Mouse (Mus musculus) monocyte, adult 5-6 weeks (primary cell): ENCODE measurements at regions not wholly inside any gene's neighbourhood (a gene's known extent, or its start where the extent isn't known, plus 50 kb on each side); places are given as distances from the start of the nearest gene placed in this dataset.
"Not testable (repeated sequence)": the region's sequence is repeated elsewhere in the genome, so short reads cannot be mapped to it uniquely, and the experiment has no call there.

Source experiments
- ATAC-seq: fragments of 153-309, 156-312 bp; replicated peaks from 2 replicates; pipeline ENCODE4 v1.8.0; 2017; ENCODE audit warnings: mild to moderate bottlenecking; ENCODE audit not compliant: low TSS enrichment, insufficient number of reproducible peaks, severe bottlenecking, poor library complexity, low FRiP score

- ATAC-seq, result not testable (repeated sequence)
These were observed 52.5 kb upstream of the Prr5 start for GRCm38 (mm10) chr15:84616880-84617279.

DNA sequence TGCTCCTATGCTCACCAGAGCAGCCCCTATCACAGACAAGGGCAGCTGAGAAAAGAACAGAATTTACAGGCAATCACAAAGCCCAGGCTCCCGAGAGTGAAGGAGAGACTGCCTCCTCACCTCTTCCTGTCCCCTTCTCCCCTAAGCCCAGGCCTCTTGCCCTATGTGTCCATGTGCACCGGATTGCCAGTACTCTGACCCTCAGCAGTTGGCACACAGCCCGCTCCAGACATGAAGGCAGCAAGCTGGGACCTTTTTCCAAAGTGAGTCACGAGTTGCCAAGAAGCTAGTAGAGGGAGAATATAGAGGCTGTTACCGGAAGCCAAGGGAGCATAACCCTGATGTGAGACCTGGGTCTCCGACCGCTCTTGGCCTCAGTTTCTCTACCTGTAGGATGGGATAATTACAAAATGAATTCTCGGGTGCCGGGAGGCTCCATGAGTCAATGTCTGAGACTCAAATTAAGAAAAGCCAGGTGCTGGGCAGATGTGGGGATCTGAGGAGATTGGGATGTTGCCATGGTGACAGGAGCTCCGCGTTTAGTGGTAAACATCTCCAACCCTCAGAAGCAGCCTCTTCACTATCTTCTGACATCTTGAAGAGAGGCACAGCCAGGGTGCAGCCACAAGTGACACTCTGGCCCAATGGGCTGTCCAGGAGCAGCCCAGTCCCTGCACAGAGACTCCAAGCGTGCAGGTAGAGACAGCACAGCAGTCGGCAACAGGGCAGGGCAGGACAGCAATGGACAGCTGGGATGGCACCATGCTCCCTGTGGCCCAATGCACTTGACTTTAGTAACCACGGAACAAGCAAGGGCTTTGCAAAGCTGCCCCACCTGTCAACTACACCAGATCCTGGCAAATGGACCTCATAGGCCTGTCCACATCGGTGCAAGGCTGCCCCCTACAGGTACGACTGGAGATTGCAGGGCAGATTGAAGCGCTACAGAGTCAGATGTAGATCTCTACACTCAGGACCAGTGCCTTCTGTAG, 55.6 kb upstream of the Prr5 start:
- ATAC-seq, result peak; percentile 68

- ATAC-seq, result no peak
These were observed 55.3 kb upstream of the Rtl6 start for GRCm38 (mm10) chr15:84612961-84613360.

DNA sequence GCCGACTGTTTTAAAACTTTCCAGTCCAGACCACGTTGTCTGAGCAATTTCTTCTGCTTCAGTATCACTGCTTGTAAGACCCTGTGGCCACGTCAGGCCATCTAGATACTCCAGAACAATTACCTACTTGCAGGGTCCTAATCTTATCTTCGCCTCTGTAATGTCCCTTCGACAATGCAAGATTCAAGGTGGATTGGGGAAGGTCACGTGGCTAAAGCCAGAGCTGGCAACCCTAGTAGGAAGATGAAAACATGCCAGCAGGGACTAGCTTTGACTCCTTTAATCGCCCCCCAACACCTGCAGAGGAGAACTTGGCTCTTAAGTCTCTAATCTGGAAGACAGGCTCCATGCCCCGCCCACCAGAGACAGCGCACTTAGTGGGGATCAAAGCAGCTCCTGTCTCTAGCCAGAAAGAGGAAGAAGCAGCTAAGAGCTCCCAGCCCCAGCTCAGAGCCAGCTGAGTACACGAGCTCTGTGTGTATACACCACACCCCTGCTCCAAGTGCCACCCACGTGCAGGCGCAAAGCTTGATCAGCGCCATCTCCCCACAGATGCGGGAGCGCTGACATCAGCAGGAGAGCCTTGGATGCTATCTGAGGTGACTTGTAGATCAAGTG, 52.3 kb upstream of the Rtl6 start:
- no peak; the same call in 1 of the 2 replicates for ATAC-seq

DNA sequence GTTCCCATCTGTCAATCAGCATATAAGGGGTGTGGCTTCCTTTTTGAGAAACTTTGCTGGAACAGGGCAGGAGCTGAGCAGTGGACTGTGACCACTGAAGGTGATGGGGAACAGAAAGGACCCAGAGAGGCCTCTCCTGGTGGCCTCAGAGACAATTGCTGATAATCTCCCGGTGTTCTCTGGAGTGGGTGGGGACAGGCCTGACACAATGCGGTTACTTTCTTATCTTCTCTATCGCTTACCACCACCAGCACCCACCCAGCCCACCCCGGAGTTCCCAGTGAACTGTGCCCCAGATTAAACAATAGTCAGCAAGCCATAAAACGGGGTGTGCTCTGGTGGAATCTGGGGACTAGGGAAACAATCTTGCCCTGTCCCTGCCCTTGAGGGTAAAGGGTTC, 51.4 kb upstream of the Rtl6 start:
- ATAC-seq, result no peak
